Mouse (Mus musculus): Measurements from ENCODE around the gene Gm49394.

The Gm49394 gene

DNA sequence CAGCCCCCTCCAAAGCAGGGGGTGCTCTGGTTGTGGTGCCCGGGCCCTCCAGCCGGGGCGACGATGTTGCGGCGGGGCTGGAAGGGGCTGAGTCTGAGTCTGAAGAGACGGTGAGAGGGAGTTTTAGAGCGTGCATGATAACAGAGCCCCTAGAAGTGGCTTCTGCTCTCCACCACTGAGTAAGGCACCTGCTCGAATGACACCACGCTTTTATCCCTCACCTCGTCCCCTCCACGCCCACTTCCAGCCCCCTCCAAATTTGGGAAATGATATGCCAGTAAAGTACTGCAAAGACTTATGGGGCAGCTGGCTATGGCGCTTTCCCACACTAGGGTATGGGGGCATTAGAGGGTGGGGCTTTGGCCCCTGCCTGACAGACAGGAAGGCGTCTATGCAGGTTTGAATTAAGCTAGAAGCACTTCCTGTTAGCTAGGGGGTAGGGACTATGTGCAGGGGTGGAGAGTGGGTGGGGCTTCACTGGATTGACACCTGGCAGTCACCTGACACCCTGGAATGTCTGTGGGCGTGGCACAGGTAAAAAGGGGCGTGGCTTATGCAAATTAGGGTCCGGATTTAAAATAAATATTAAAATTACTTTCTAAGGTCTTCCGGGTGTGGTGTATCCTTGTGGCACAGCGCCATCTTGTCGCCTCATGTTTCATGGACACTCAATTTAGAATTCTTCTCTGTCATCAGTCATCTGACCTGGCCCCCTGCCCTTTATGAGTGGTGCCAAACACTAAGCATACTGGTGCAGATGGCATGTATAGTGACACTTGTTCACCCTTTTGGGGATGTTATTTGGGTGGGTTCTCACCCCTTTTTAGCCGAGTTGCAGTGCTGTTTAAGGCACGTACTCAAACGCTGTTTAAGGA, at the start of gene Gm49394:
Gm49394 (minus strand) TSS at position 192 of the 875 bp plus-strand sequence.
- DNase-seq (ENCODE audit: low read depth, low spot score), result no peak

DNA sequence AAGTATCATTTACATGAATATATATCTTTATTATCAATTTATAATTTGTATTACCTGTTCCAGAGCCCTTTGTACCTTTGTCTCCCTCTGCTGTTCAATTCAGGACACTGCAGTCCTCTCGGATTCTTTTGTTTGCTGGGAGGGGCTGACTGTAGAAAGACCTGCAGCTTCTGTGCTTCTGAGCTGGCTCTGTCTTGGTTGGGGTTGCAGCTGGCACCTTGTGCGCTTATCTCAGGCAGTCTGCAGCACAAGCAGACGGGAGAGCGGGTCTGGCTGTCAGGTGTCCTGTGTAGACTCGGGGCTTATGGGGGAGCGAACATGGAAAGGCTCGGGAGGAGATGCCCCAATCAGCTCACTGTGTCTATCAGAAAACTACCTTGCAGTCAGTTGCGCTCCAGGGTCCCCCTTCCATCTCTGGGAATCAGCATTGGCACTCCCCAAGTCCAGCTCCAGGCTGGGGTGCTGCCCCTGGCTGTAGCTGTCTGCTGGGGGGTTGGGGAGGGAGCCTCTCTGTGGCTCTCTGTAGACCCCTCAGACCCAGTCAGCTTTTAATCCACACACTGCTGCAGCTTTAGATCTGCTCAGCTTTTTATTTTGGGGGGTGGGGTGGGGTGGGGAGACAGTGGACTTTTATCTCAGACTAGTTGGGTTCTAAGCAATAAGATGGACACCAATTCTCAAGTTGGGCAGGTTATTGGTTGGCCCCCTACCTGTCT, 45.2 kb upstream of the Gm49394 start:
- peak; percentile 54 for DNase-seq (ENCODE audit: low read depth, low spot score)

DNA sequence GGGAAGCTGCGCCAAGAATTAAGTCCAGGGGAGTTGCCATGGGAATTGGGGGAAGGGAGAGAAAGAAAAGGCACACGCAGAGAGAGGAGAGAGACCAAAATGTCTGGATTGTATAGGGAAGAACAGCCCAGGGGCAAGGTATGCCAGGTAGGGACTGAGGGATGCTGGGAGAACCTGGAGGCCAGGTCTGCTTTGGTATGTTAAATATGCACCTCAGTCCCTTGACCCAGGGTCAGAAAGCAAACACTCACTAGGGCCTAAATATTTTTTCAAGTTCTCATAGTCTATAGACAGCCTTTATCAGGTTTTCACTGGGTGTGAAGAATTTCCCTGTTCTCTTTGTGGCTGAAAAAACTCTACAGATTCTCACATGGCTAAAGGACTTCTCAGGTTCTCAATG, 37.1 kb upstream of the Gm49394 start:
- DNase-seq (ENCODE audit: low read depth, low spot score), result no peak

DNA sequence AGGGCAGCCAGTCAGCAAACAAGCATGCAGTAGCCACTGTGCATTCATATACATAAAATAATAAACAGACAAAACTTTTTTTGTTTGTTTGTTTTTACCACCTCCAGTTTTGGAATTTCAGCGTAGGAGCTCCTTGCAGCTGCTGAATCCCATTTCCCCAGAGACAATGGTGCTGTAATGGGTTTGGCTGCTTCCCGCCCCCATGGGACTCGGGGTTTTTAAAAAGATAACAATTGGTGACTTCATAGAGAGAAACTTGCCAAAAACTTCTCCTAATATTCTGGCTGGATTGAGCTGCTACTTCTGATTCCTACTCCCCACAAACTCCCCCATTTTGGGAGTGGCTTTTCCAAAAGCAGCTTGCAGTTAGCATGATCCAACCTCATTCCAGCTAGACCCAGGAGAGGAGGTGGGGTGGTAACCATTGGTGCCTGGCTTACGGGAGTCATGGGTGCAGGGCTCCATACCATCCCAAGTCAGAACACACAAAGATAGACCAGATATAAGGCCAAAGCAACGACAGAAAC, 29.7 kb upstream of the Gm49394 start:
- no peak for DNase-seq (ENCODE audit: low read depth, low spot score)

DNA sequence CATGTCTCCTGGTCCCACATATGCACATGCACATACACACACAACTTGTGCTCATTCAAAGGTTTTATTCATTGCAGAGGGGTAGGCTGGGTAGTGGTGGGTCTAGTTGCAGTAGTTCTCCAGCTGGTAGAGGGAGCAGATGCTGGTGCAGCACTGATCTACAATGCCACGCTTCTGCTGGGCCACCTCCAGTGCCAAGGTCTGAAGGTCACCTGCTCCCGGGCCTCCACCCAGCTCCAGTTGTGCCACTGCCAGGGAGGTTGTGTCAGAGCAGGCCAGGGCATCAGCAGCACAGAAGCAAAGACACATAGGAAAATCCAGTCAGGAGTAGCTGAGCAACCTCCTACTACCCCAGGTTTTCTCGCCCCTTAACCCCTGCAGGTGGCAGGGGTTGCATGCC, 8.9 kb upstream of the Gm49394 start:
- DNase-seq (ENCODE audit: low read depth, low spot score), result no peak

DNA sequence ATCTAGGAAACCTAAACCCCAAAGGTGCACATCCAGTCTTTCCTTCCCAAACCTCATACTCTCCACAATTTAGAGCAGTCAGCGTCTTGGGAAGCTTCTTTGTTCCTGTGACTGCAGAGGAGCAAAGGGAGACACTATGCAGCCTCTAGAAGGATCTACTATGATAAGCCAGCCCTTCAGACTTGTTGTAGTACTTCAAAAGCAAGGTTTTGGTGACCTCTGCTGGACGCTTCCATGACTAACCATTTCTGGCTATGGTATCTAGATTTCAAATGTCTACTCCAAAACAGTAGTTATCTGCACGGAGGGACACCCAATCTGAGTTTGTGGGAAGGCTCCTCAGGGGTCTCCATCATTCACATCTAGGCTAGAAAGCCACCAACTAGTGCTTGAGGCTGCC, 5.9 kb upstream of the Gm49394 start:
- peak; percentile 67 for DNase-seq (ENCODE audit: low read depth, low spot score)

DNA sequence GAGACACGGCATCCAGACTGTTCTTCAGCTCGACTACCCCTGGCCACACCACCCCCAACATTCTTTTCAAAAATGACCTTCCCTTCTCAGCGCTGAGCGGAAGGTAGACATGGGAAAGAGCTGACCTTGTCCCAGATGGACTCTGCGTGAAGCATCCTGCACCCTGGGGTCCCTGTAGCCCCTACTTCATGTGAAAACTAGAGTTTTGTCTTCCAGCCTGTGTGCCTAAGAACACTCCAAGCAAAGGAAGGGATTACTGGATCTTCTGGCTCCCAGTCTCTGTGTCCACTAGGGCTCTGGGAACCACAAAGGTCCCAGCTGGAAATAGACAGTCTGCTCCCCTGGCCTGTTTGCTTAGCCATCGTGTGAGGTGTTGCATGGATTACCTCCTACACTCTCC, 5.4 kb upstream of the Gm49394 start:
- no peak for DNase-seq (ENCODE audit: low read depth, low spot score)

DNA sequence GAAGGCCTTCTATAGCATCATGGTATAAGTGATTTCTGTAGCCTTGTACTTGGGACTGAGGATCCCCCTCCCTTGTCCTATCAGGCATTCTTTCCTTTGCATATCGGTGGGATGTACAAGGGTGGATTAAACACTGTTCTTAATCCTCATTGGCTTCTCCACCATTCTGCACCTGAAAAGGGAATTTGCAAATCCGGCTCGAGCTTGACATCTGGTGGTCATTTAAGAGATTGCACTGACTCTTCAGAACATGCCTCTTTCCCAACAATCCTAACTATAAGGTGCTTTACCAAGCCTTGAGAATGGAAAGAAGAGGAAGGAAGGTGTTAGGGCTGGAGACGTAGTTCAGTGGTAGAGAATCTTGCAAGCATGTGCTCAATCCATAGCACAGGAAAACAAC, 2.4 kb upstream of the Gm49394 start:
- peak; percentile 62 for DNase-seq (ENCODE audit: low read depth, low spot score)

DNA sequence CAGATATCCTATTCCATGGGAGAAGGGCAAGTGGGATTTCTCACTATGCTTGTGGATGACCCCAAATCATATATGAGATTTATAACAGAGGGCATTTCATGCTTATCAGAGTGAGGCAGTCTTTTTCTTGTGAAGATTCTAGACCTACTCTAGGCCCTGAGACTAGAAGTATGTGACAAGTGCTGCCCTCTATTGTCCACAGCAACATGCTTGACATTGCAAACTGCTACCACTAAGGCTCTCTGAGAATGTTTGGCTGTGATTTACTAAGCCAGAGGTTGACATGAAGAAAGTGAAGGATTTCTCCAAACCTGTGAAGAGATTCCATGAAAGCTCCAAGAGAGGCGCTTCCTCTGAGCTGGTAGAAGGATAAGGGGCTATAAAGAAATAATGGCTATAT, 1.3 kb upstream of the Gm49394 start:
- no peak for DNase-seq (ENCODE audit: low read depth, low spot score)

DNA sequence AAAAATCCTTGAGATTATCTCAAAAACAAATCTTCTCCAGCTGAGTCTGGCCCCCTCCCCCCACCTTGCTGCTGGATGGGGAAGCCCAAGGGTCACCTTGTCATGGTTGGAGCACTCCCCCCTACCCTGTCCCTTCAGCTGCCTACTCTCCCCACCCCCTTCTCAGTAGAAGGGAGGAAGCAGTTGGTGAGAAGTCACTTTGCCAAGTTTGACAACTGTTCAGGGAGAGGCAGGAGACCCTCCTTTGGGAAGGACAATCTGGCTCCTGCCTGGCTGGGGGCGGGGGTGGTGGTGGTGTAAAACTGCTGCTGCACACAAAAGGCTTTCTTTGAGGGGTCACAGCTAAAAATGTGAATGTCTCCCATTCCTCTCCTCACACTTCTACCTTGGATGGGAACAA, 1.4 kb downstream of the Gm49394 start:
- DNase-seq (ENCODE audit: low read depth, low spot score), result no peak

DNA sequence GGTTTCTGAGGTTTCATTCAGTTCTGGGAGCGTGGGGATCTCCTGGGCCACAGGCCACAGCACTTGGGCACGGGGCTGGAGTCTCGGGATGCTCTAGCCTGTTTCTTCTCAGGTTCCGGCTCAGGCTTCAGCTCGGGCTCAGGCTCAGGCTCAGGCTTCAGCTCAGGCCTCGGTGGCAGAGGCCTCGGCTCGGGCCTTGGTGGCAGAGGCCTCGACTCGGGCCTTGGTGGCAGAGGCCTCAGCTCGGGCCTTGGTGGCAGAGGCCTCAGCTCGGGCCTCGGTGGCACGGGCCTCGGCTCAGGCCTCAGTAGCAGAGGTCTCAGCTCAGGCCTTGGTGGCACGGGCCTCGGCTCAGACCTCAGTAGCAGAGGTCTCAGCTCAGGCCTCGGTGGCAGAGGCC, 2.2 kb downstream of the Gm49394 start:
- no peak for DNase-seq (ENCODE audit: low read depth, low spot score)

DNA sequence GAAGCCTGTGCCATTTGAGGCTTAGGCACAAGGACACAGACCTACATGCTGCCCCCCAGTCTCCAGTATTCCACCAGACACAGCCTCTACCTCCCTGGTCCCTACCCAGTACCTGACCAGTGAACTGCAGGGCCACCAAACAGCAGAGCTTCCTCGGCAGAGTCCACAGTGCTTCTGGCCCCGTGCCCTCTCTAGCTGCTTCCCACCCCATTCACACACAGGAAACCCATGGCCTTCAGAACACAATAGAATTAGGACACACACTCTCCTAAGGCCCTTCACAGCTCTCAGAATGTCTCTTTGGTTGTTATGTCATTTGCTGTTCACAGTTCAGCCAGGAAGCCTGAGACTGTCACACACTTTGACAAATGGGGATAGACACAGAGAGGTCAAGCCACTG, 3.1 kb downstream of the Gm49394 start, which contains the start of gene Igf2:
Igf2 (minus strand) TSS at position 158 of the 400 bp plus-strand sequence.
- no peak for DNase-seq (ENCODE audit: low read depth, low spot score)

DNA sequence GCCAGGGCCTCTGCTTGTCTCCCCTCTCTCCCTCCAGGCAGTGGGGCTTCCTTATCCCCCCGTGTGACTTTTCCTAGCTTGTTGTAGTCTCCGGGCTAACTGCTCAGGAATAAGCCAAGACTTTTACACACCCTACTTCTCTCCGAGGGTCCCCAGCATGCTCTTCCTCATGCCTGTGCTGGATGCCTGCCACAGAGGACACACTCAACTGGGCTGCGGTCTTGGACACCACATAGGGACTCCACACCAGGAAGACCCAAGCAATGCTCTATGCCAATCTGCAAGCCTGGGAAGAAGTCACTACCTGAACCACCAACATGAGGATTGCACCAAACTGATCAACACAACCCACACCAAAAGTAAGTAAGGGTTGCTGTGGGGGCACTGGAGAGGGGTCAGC, 3.6 kb downstream of the Gm49394 start:
- DNase-seq (ENCODE audit: low read depth, low spot score), result no peak

DNA sequence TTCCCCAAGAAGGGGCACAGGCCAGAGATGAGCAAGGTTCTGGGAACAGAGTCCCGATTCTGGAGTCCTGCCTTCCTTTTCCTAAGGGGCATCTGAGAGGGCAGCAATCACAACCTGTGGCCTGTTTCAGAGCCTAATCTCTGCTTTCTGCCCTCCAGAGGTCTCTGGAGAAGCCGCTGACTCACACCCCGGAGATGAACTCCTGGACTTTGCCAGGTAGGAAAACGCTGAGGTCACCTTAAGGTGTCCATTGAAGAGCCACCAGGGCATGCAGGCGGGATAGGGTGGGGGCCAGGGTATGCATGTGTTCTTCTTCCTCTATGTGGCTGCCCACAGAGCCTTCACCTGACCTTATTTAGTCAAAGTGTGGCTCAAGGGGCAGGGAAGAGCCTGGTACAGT, 4.4 kb downstream of the Gm49394 start:
- no peak for DNase-seq (ENCODE audit: low read depth, low spot score)

DNA sequence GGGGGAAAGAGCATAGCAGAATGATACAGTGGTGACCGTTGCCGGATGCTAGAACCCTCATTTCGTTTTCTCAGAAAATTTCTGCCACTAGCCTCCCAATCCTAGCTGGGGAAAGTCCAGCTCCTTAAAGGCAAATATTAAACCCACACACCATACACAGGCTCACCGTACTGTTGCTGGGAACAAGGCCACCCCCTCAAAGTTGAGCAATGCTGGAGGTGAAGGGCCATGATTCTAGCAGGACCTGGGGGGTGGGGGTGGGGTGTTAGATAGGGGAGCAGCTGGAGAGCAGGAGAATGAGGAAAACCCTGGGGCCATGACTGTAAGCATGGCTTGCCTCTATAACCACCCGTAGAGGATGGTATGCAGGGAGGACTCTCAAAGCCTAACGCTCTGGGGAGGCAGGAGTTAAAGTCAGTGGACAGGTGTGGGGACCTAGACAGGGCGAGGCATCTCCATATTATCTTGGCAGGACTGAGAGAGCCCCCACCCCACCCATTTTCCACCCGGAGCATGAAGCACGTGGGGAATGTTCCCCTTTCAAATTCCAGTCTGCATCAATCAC, 5.2 kb downstream of the Gm49394 start:
- DNase-seq (ENCODE audit: low read depth, low spot score), result no peak

DNA sequence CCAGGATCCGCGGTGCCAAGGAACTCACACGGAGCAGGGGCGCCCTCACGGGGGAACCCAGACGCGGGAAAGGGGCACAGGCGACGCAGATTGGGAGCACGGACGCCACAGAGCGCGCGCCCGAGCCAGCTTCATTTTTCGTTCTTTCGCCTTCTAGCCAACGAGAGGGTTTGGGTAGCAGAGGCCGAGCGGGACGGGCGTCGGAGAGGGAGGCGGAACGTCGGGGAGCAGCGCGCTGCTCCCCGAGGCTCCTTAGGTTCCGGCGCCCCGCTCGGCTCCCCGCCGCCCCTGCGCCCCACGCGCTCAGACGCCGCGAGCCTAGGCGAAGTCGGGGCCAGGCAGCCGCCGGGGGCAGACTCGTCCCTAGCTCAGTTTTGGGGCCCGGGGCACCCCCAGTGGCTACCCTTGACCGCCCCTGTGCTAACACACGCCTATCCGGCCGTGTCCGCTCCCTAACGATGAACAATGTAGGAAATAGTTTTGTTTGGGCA, 5.8 kb downstream of the Gm49394 start:
- no peak for DNase-seq (ENCODE audit: low read depth, low spot score)

DNA sequence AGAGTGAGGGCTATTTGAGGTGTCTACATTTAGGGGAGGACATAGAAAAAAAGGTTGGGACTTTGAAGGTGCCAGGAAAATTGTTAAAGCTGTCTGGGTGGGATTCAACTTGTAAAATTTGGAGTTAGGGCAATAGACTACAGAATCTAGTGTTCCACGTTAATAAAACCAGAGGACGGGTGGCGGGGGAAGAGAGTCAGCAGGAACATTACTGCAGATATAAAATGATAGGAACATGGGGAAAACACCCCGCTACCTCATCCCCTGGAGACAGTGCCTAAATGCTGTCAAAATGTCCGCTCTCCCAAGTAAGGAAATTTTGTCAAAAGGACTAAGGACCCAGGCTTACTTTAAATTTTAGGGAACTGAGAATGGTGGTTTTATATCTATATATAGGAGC, 6.6 kb downstream of the Gm49394 start:
- no peak for DNase-seq (ENCODE audit: low read depth, low spot score)

DNA sequence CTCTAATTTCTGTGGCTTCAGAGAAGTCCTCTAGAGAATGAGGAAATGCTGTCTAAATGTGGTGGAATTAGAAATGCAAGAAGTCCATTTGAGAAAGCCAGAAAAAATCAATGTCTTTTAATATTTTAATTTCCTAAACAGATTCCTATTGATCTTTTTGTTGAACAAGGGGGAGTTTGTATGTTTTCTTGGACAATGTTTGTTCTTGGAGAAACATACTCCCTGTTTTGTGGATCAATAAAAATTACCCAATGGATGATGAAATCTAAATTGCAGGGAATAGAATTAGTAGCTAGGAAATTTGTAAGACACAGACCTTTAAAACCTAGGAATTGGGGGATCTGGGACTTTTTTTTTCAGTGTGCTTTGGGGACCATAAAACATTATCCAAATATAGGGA, 7.9 kb downstream of the Gm49394 start:
- no peak for DNase-seq (ENCODE audit: low read depth, low spot score)

DNA sequence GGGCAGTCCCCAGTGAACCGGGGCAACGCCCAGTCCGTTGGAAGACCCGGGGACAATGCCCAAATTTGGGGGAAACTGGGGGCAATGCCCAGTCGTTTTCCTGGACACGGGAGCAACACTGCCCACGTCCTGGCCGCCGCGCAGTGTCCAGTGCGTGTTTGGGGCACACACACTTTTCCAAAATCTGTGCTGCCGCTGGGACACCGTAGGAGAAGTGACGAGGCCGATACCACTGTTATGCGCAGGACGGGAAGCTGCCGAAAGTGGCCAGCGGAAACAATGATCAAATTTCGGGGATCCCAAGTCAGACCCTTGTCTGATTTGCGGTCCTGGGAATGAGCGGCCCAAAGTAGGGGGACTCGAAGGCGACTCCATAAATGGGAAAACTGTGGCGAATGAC, 8.7 kb downstream of the Gm49394 start:
- DNase-seq (ENCODE audit: low read depth, low spot score), result no peak

DNA sequence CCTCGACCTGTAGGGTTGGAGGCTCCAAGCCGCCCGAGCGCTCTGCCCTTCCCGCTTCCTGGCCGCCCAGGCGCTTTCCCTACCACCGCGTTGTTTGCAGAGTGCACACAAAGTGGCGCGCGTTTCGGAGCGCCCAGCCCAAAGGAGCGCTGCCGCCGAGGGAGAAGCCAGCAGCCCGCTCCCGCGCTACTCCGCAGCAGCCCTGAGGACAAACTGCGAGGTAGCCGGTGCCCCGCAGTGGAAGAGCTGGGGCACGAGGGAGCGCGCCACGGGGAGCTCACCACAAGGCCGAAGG, 9.1 kb downstream of the Gm49394 start:
- DNase-seq (ENCODE audit: low read depth, low spot score), result peak; percentile 57

DNA sequence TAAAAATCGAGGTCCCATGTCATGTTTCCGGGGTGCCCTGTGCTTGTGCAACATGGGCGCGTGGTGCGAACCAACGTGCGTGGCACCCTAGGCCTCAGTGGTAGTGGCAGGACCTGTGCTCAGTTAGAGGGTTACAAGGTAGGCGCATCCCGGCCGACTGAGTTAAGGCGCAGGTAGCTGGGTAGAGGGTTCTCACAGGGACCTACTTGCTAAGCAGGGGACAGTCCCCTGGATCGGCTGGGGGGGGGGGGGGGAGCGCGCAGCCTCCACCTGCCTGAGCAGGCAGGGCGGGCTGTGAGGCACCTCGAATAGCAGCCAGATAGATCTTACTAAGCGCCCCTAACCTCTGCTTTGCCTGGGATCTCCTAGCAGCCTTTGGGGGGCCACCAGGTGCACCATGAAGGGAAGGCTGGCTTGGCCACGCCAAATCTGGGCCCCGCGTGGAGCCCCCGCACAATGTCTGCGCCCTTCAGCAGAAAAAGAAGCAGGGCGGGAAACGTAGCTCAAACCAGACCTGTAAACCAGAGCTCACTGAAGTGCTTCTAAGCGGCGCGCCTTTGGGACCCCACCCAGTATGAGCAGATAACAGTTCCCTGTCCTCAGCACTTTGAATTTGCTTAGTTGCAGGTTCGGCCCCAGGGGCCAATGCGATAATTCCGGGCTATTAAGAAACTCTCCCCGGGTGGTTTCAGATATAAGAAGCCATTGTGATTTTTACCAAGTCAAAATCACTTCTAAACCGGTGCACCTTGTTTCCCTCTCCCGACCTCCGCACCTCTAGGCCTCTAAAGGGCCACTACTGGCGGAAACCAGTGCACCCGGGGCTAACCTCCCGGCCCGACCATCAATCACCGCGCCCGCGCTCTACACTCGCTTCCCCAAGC, 9.7 kb downstream of the Gm49394 start:
- DNase-seq (ENCODE audit: low read depth, low spot score), result peak; percentile 58
